Mouse (Mus musculus) erythroblast, embryonic 14.5 days (primary cell): ENCODE measurements around the gene Dbh. TPM values are rescaled to one million over a fixed set of nuclear protein-coding genes. Genes with fewer than 3 reads are reported as not detected.

Experiments
- H3K27me3 ChIP-seq: 2 replicates; pipeline ENCODE4 v1.6.1; 2012; ENCODE audit warnings: inconsistent platforms; ENCODE audit not compliant: control insufficient read depth
- H3K36me3 ChIP-seq: 2 replicates; pipeline ENCODE4 v1.6.1; 2012; ENCODE audit warnings: mild to moderate bottlenecking, inconsistent platforms; ENCODE audit not compliant: control insufficient read depth
- H3K4me1 ChIP-seq: 2 replicates; pipeline ENCODE4 v1.6.1; 2012; ENCODE audit warnings: inconsistent platforms; ENCODE audit not compliant: control insufficient read depth
- H3K4me3 ChIP-seq: replicated peaks from 2 replicates; pipeline ENCODE3; 2012; ENCODE audit warnings: moderate library complexity, mild to moderate bottlenecking, inconsistent platforms
- H3K9me3 ChIP-seq: 2 replicates; pipeline ENCODE4 v1.6.1; 2012; ENCODE audit warnings: low read length, inconsistent platforms, mixed read lengths; ENCODE audit not compliant: control insufficient read depth
- GATA1 ChIP-seq: IDR thresholded peaks from 2 replicates; pipeline ENCODE4 v1.6.1; 2012; ENCODE audit warnings: low read length, inconsistent platforms, mixed read lengths
- TAL1 ChIP-seq: IDR thresholded peaks from 3 replicates; pipeline ENCODE4 v1.6.1; 2012; ENCODE audit warnings: low read length, inconsistent platforms, mixed read lengths
- polyA plus RNA-seq: library from polyadenylated mRNA; stranded (reverse); fragments of >175 nt; gene quantifications from 2 replicates; pipeline ENCODE4 v1.2.3, GENCODE M21; 2012

The Dbh gene
- polyA plus RNA-seq, 1 experiment, result not detected

- H3K36me3 ChIP-seq, result no peaks in the 10 kb centered on the region
- no peaks in the 10 kb centered on the region for H3K27me3 ChIP-seq
- H3K4me3 ChIP-seq, result no peak overlapping the region
- no peaks in the 10 kb centered on the region for H3K9me3 ChIP-seq
- no peak for TF ChIP-seq TAL1
- no peak for TF ChIP-seq GATA1
- no peaks in the 10 kb centered on the region for H3K4me1 ChIP-seq
Observed at GRCm38 (mm10) chr2:27181907-27182306, 16.9 kb downstream of the Dbh start.

- TF ChIP-seq TAL1 (no peak), GATA1 (no peak)
Observed at GRCm38 (mm10) chr2:27183734-27184133, 18.7 kb downstream of the Dbh start.

GRCm38 (mm10) chr2:27187531-27187930, 22.5 kb downstream of the Dbh start:
- TF ChIP-seq GATA1 (no peak), TAL1 (no peak)
- Histone ChIP-seq H3K9me3 (no peaks in the 10 kb centered on the region), H3K4me3 (no peak overlapping the region), H3K27me3 (no peaks in the 10 kb centered on the region), H3K36me3 (peaks cover 2% of the 10 kb centered on the region; the same call in 1 of the 2 replicates), H3K4me1 (no peaks in the 10 kb centered on the region)

More at GRCm38 (mm10) chr2:27183734-27184133, 18.7 kb downstream of the Dbh start:
- Histone ChIP-seq H3K9me3 (no peaks in the 10 kb centered on the region), H3K4me3 (no peak overlapping the region), H3K4me1 (no peaks in the 10 kb centered on the region), H3K27me3 (no peaks in the 10 kb centered on the region), H3K36me3 (no peaks in the 10 kb centered on the region)

GRCm38 (mm10) chr2:27189994-27190393, 25.0 kb downstream of the Dbh start:
- peaks cover 2% of the 10 kb centered on the region; the same call in 1 of the 2 replicates for H3K36me3 ChIP-seq
- no peak overlapping the region for H3K4me3 ChIP-seq
- H3K27me3 ChIP-seq, result no peaks in the 10 kb centered on the region
- no peaks in the 10 kb centered on the region for H3K9me3 ChIP-seq
- H3K4me1 ChIP-seq, result no peaks in the 10 kb centered on the region
- TF ChIP-seq TAL1 (no peak), GATA1 (no peak)

GRCm38 (mm10) chr2:27198551-27199246, 33.7 kb downstream of the Dbh start:
- H3K27me3 ChIP-seq, result no peaks in the 10 kb centered on the region
- no peaks in the 10 kb centered on the region for H3K4me1 ChIP-seq
- H3K9me3 ChIP-seq, result no peaks in the 10 kb centered on the region
- H3K36me3 ChIP-seq, result no peaks in the 10 kb centered on the region; the same call in 1 of the 2 replicates
- TF ChIP-seq TAL1, result no peak
- no peak for TF ChIP-seq GATA1
- no peak overlapping the region for H3K4me3 ChIP-seq

GRCm38 (mm10) chr2:27200586-27200985, 35.6 kb downstream of the Dbh start:
- Histone ChIP-seq H3K4me3 (no peak overlapping the region), H3K4me1 (no peaks in the 10 kb centered on the region), H3K36me3 (no peaks in the 10 kb centered on the region; the same call in 1 of the 2 replicates), H3K27me3 (no peaks in the 10 kb centered on the region), H3K9me3 (no peaks in the 10 kb centered on the region)
- TF ChIP-seq TAL1 (no peak), GATA1 (no peak)

GRCm38 (mm10) chr2:27205666-27206065, 40.6 kb downstream of the Dbh start:
- TF ChIP-seq GATA1 (no peak), TAL1 (no peak)
- Histone ChIP-seq H3K27me3 (no peaks in the 10 kb centered on the region), H3K9me3 (no peaks in the 10 kb centered on the region), H3K4me3 (no peak overlapping the region), H3K36me3 (peaks cover 2% of the 10 kb centered on the region; the same call in 1 of the 2 replicates), H3K4me1 (no peaks in the 10 kb centered on the region)

GRCm38 (mm10) chr2:27206128-27206797, 41.2 kb downstream of the Dbh start:
- H3K27me3 ChIP-seq, result no peaks in the 10 kb centered on the region
- TF ChIP-seq GATA1 (no peak), TAL1 (no peak)
- no peaks in the 10 kb centered on the region for H3K9me3 ChIP-seq
- H3K36me3 ChIP-seq, result peaks cover 2% of the 10 kb centered on the region; the same call in 1 of the 2 replicates
- no peak overlapping the region for H3K4me3 ChIP-seq
- no peaks in the 10 kb centered on the region for H3K4me1 ChIP-seq

- Histone ChIP-seq H3K4me1 (no peaks in the 10 kb centered on the region), H3K36me3 (peaks cover 2% of the 10 kb centered on the region; the same call in 1 of the 2 replicates)
Observed at GRCm38 (mm10) chr2:27207126-27207525, 42.1 kb downstream of the Dbh start.

More at GRCm38 (mm10) chr2:27207126-27207525, 42.1 kb downstream of the Dbh start:
- Histone ChIP-seq H3K9me3 (no peaks in the 10 kb centered on the region), H3K4me3 (no peak overlapping the region), H3K27me3 (no peaks in the 10 kb centered on the region)
- TF ChIP-seq GATA1 (no peak), TAL1 (no peak)
